Comparison of ENCODE assay signal across 7 mouse cellular contexts in genomic region chr2:3570186-3570585, GRCm38 (mm10). TPM values are rescaled to one million over a fixed set of nuclear protein-coding genes. Genes with fewer than 3 reads are reported as not detected.
DNase-seq lines count a peak whose midpoint lies in the region; ATAC-seq and TF ChIP-seq lines count a peak whose summit lies in the region.

Fam107b (plus strand) TSS chr2:3570488.

- no peak for TF ChIP-seq CTCF in liver, postnatal 0 days (IDR thresholded peaks at IDR 0.05; ENCODE audit: low read depth)

- DNase-seq in left cerebral cortex, postnatal 4 days: peak; percentile 59
- DNase-seq in left cerebral cortex, adult 8-10 months (ENCODE audit: low spot score in 2 of 2): no peak
- no peak for DNase-seq in liver, postnatal 0 days
- DNase-seq in B cell, adult 2 months: no peak
- DNase-seq in urinary bladder, postnatal 36 days (ENCODE audit: low spot score in 2 of 2): no peak

- no peak within 1 kb of the TSS for H3K9ac ChIP-seq in liver, postnatal 0 days (replicated peaks)

- no peaks in the 10 kb centered on the region for H3K4me1 ChIP-seq in brown adipose tissue, adult 24 weeks (ENCODE audit: control insufficient read depth, insufficient read depth, insufficient read length, low read length)
- H3K4me1 ChIP-seq in liver, postnatal 0 days (ENCODE audit: insufficient read depth): no peaks in the 10 kb centered on the region

- WGBS in liver, postnatal 0 days (ENCODE audit: insufficient replicate concordance): 75% methylated on average over 12 of the region's 12 CpGs

- H3K9me3 ChIP-seq in liver, postnatal 0 days (ENCODE audit: low read length): no peaks in the 10 kb centered on the region

- H3K27me3 ChIP-seq in liver, postnatal 0 days (ENCODE audit: insufficient read depth, low read length): no peaks in the 10 kb centered on the region

- TF ChIP-seq EP300 in liver, postnatal 0 days (IDR thresholded peaks at IDR 0.05; ENCODE audit: low read depth): no peak

- no peak within 1 kb of the TSS for H3K4me2 ChIP-seq in liver, postnatal 0 days (ENCODE audit: low read depth, low read length)

- intact Hi-C loops in left cerebral cortex, postnatal 4 days (cut with DNase I): no loop called here

- no peak for ATAC-seq in hematopoietic stem cell, adult 5-6 weeks (replicated peaks in 1 of 2; ENCODE audit: insufficient read depth in 1 of 2, low FRiP score in 2 of 2, low TSS enrichment in 1 of 2, low read depth in 1 of 2, poor library complexity in 2 of 2, severe bottlenecking in 2 of 2)
- no peak for ATAC-seq in liver, postnatal 0 days

- no peaks in the 10 kb centered on the region for H3K36me3 ChIP-seq in liver, postnatal 0 days (replicated peaks; ENCODE audit: insufficient read depth, low read length)

- no peak within 1 kb of the TSS for H3K27ac ChIP-seq in brown adipose tissue, adult 24 weeks (replicated peaks; ENCODE audit: low read depth, low read length)
- H3K27ac ChIP-seq in liver, postnatal 0 days (ENCODE audit: low read depth): no peak within 1 kb of the TSS

- H3K4me3 ChIP-seq in brown adipose tissue, adult 24 weeks (ENCODE audit: insufficient read depth, low read depth, low read length): no peak within 1 kb of the TSS
- no peak within 1 kb of the TSS for H3K4me3 ChIP-seq in liver, postnatal 0 days (ENCODE audit: low read depth, low read length)

RNA-seq across cellular contexts. Expression of gene Fam107b, which starts in this region (rescaled TPM):
- total RNA-seq in left cerebral cortex, postnatal 4 days (2021): 10 to 100 TPM; 25.0 to 34.8 TPM
- total RNA-seq in left cerebral cortex, adult 8-10 months (2022): 1 to 10 TPM; 7.1 to 9.5 (median 8.3) TPM
- 18.7 and 31.0 TPM in 2 replicates for polyA plus RNA-seq in brown adipose tissue, adult 24 weeks (2012; ENCODE audit: insufficient read depth, insufficient read length, missing spikeins)
- total RNA-seq in hematopoietic stem cell, adult 5-6 weeks (2017): 624 and 986 TPM in 2 replicates
- polyA plus RNA-seq in liver, postnatal 0 days (2015; fragmentation: Nextera tagmentation; extraction: Ambion mirVana): 20.5 and 23.1 TPM in 2 replicates

Comparison
In these comparisons a context has a peak if more than half of its experiments do, and no peak if none do; other contexts are left out.
1. RNA of gene Fam107b (total RNA-seq): 624 to 986 TPM in hematopoietic stem cell, adult 5-6 weeks; 25.0 to 34.8 TPM in left cerebral cortex, postnatal 4 days and 7.1 to 9.5 TPM in left cerebral cortex, adult 8-10 months; every median in the first group is over 10 times any median in the second.